Mouse (Mus musculus): ENCODE data around the gene Fuk. TPM values are rescaled to one million over a fixed set of nuclear protein-coding genes. Genes with fewer than 3 reads are reported as not detected.

Fuk gene
- total RNA-seq, 1 experiment from 2014 or later, result 3.0 TPM

Other genes starting within 250 kb of the Fuk start
- gene Mtss1l, start 181.0 kb downstream of the Fuk start, total RNA-seq (2017), result 0.34 and 1.4 TPM in 2 replicates
- gene Il34, start 96.6 kb downstream of the Fuk start, total RNA-seq (2017), result not detected in 2 replicates
- 21.7 and 28.4 TPM in 2 replicates for gene Cog4, start 55.9 kb downstream of the Fuk start, total RNA-seq (2017)
- 201 and 202 TPM in 2 replicates for gene Sf3b3, start 55.7 kb downstream of the Fuk start, total RNA-seq (2017)
- 7.1 and 12.6 TPM in 2 replicates for gene St3gal2, start 17.4 kb upstream of the Fuk start, total RNA-seq (2017)
- gene Ddx19a, start 95.3 kb upstream of the Fuk start, total RNA-seq (2017), result 51.1 and 51.8 TPM in 2 replicates
- gene Ddx19b, start 129.3 kb upstream of the Fuk start, total RNA-seq (2017), result 14.0 and 14.6 TPM in 2 replicates
- 45.0 and 48.4 TPM in 2 replicates for gene Aars, start 130.7 kb upstream of the Fuk start, total RNA-seq (2017)
- 28.1 and 55.6 TPM in 2 replicates for gene Exosc6, start 153.9 kb upstream of the Fuk start, total RNA-seq (2017)
- gene Clec18a, start 189.9 kb upstream of the Fuk start, total RNA-seq (2017), result 0.27 TPM in 1 of 2 replicates, not detected in the other
- gene Pdpr, start 192.1 kb upstream of the Fuk start, total RNA-seq (2017), result 24.8 and 24.9 TPM in 2 replicates

Measured in common myeloid progenitor, adult 5-6 weeks (primary cell).